Mouse (Mus musculus) stomach, embryonic 14.5 days (tissue): ENCODE measurements around the gene Agrn. TPM values are rescaled to one million over a fixed set of nuclear protein-coding genes. Genes with fewer than 3 reads are reported as not detected.

Experiments
- ATAC-seq: fragments of 200-750 bp; cut with Nextera tagmentation; 2 replicates; pipeline ENCODE4 v1.8.0; 2017; ENCODE audit warnings: low read depth, moderate TSS enrichment; ENCODE audit not compliant: insufficient number of reproducible peaks, insufficient read depth, low FRiP score
- H3K27ac ChIP-seq: fragments of 300-500 bp; sonication (generic); 2 replicates; pipeline ENCODE4 v1.5.1; 2014; ENCODE audit warnings: mild to moderate bottlenecking, low read length, moderate library complexity, mixed read lengths
- H3K27me3 ChIP-seq: fragments of 300-500 bp; sonication (generic); 2 replicates; pipeline ENCODE4 v1.6.1; 2014; ENCODE audit warnings: low read length, control low read depth, mixed read lengths; ENCODE audit not compliant: control insufficient read depth, insufficient read depth
- H3K36me3 ChIP-seq: fragments of 300-500 bp; sonication (generic); 2 replicates; pipeline ENCODE4 v1.6.1; 2014; ENCODE audit warnings: mild to moderate bottlenecking, control low read depth, low read length, moderate library complexity, mixed read lengths; ENCODE audit not compliant: control insufficient read depth, insufficient read depth
- H3K4me1 ChIP-seq: fragments of 300-500 bp; sonication (generic); 2 replicates; pipeline ENCODE4 v1.6.1; 2014; ENCODE audit warnings: low read length, control low read depth, mixed read lengths; ENCODE audit not compliant: control insufficient read depth, insufficient read depth
- H3K4me2 ChIP-seq: fragments of 300-500 bp; sonication (generic); replicated peaks from 2 replicates; pipeline ENCODE4 v1.6.1; 2014; ENCODE audit warnings: low read depth, low read length, control low read depth
- H3K4me3 ChIP-seq: fragments of 300-500 bp; sonication (generic); 2 replicates; pipeline ENCODE4 v1.5.1; 2014; ENCODE audit warnings: low read depth, low read length, control low read depth
- H3K9ac ChIP-seq: fragments of 300-500 bp; sonication (generic); replicated peaks from 2 replicates; pipeline ENCODE4 v1.6.1; 2014; ENCODE audit warnings: low read depth, mild to moderate bottlenecking, control low read depth, low read length, moderate library complexity, mixed read lengths
- H3K9me3 ChIP-seq: fragments of 300-500 bp; sonication (generic); 2 replicates; pipeline ENCODE4 v1.6.1; 2016; ENCODE audit warnings: low read depth, low read length, control low read depth; ENCODE audit not compliant: control insufficient read depth
- WGBS: fragments of 180-500 bp; shearing (Covaris S2); extraction: QIAGEN DNeasy Blood & Tissue Kit; methylation state at CpG from one replicate; pipeline ENCODE4 v1.1.7; 2014; 5-methylcytosine and 5-hydroxymethylcytosine counted together
- polyA plus RNA-seq: library from polyadenylated mRNA; unstranded; fragments of >200 nt; fragmentation: Nextera tagmentation; extraction: Ambion mirVana; gene quantifications from 2 replicates; pipeline ENCODE4 v1.2.1, GENCODE M21; 2014

Gene Agrn
- polyA plus RNA-seq, 1 experiment from 2014 or later = 83.0 TPM

DNA sequence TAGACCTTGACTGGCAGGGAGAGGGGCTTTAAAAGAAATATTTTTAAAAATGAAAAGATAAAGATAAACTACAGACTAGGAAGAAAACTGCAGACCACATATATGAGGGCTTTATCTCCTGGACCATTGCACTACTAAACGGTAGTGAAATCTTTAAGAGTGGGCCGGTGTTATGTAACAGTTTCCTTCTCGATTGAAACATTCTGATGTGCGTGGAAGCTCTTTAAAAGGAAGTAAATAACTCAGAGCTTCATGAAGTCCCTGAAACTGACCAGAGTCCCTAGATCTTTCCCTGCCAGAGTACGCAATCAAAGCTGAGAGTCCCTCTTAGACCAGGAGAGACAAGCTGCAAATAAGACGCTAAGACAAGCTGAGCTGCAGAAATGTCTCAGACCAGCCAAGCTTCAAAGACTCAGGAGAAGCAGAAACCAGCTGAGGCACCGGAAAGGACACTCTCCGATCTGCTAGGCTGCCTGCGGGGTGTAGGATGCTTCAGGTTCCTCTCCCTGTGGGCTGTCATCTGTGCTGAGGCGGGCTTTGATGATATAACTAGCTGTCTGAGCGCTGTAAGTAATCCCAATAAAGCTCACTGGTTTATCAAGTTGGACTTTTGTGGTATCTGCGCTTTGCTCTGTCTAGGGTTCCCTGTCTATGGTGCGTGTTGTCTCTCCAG, 12.8 kb upstream of the Agrn start:
- Histone ChIP-seq H3K9ac (no peak overlapping the region), H3K27me3 (no peaks in the 10 kb centered on the region), H3K27ac (no peak overlapping the region), H3K4me3 (no peak overlapping the region), H3K9me3 (no peaks in the 10 kb centered on the region), H3K4me1 (no peaks in the 10 kb centered on the region), H3K36me3 (no peaks in the 10 kb centered on the region), H3K4me2 (no peak overlapping the region)
- no peak for ATAC-seq
- WGBS = 68% methylated on average over 13 of the region's 13 CpGs

DNA sequence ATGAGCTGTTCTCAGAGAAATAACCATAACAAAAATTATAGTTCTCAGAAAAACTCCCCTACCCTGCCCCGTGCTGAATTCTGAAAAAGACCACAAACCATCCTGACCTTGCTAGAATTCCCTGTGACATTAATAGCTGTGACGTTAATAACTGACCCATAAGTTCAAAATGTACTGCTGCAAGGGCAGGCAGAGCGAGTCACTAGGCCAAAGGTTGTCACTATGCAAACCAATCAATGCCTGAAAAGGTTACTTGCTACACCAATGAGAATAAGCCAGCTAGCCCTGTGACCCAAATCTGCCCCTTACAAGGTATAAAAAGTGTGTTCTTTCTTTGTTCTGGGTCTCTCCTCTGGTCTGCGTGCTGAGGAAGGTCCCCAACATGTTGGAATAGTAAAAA, 11.6 kb upstream of the Agrn start:
- H3K9ac ChIP-seq = no peak overlapping the region
- no peak for ATAC-seq
- no peak overlapping the region for H3K27ac ChIP-seq
- 70% methylated on average over 4 of the region's 4 CpGs for WGBS
- H3K4me2 ChIP-seq = no peak overlapping the region
- H3K27me3 ChIP-seq = no peaks in the 10 kb centered on the region
- H3K9me3 ChIP-seq = no peaks in the 10 kb centered on the region
- H3K36me3 ChIP-seq = no peaks in the 10 kb centered on the region
- no peak overlapping the region for H3K4me3 ChIP-seq
- H3K4me1 ChIP-seq = 0 out of 2 replicates have a peak, but pooled peaks cover 1% of the 10 kb centered on the region

DNA sequence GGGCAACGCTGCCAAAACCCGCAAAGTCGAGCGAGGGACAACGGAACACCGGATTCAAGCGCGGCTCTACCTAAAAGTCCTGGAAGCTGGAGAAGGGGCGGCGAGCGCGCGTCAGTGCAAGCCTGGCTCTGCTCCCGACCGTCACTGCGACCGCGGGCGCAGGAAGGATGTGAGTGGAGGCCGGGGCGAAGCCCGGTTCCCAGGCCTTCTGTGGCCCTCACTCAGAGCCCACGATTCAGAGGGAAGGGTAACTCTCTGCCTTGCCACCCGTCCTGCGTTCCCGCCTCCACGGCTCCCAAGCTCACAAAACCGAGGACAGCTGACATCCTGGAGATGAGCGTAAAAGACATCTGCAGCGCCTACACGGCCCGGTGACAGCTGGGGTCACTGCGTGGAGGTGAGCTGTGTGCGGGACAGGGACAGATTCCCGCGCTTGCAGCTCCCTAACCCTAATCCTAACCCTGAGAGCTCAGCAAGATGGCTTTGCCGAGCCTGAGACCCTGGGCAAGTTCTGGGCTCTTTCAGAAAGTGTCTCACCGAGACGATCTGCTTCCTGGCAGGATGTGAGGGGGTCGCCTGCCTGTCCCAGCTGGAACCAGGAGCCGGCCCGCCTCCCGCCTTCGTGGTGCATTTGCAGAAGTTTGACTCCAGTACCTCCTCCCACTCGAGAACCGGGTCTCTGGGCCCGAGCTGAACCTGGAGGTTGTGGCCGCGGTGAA, 6.3 kb upstream of the Agrn start:
- WGBS = under 1% methylated on average over 49 of the region's 49 CpGs
- H3K27ac ChIP-seq = peak overlapping the region; percentile 44

DNA sequence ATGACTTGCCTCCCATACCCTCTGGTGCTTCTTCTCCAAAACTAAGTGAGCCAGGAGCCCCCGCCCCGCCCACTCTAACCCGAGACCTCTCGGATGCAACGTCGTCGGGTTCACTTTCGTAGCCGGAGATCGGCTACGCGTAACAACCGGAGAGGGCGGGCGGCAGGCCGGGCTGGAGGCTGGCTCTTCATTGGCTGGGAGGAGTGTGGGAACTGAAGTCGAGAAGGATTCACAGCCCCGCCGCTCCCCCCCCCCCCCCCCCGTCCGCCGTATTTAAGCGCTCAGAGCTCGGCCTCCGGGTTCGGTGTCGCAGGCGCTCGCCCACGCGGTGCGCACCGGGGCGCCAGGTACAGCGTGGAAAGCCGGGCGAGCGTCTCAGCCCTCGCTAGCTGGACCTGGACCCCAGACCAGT, 5.7 kb upstream of the Agrn start, which contains the start of gene AW011738:
AW011738 (plus strand) TSS at position 304 of the 412 bp plus-strand sequence.
- peak; percentile 85 for ATAC-seq
- H3K4me2 ChIP-seq = peak within 1 kb of the TSS; percentile 93
- peak within 1 kb of the TSS; percentile 54 for H3K4me3 ChIP-seq
- peaks cover 10% of the 10 kb centered on the region; the same call in 1 of the 2 replicates for H3K4me1 ChIP-seq
- H3K27ac ChIP-seq = peak within 1 kb of the TSS; percentile 44
- no peaks in the 10 kb centered on the region for H3K9me3 ChIP-seq
- WGBS = 1% methylated on average over 35 of the region's 39 CpGs
- peak within 1 kb of the TSS; percentile 58 for H3K9ac ChIP-seq
- H3K27me3 ChIP-seq = no peaks in the 10 kb centered on the region; the same call in 1 of the 2 replicates
- no peaks in the 10 kb centered on the region for H3K36me3 ChIP-seq

More for the DNA sequence above, 6.3 kb upstream of the Agrn start:
- H3K4me1 ChIP-seq = peaks cover 8% of the 10 kb centered on the region; the same call in 1 of the 2 replicates
- no peaks in the 10 kb centered on the region; the same call in 1 of the 2 replicates for H3K27me3 ChIP-seq
- peak overlapping the region; percentile 54 for H3K4me3 ChIP-seq
- ATAC-seq = peak; percentile 21; the same call in 1 of the 2 replicates
- no peaks in the 10 kb centered on the region for H3K9me3 ChIP-seq
- peak overlapping the region; percentile 93 for H3K4me2 ChIP-seq
- H3K9ac ChIP-seq = peak overlapping the region; percentile 58
- no peaks in the 10 kb centered on the region for H3K36me3 ChIP-seq

DNA sequence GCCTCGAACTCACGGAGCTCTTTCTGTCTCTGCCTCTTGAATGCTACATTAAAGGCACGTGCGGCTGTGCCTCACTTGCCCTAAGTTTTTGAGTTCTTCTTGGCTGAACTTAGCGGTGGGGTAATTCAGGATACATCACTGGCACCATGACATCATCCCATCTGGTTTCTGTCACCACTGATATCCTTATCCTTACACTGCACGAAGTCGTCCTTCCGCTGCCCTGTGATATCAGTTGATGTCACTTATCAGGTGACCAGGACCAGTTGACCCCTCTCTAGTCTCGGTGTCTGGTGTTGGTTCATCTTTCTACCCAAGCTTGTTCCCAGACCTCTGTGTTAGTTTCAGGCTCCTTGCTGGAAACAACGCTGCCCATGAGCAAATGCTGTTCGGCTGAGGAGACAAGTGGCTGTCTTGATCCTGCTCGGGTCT, 5.2 kb upstream of the Agrn start:
- H3K4me2 ChIP-seq = peak overlapping the region; percentile 93
- WGBS = 35% methylated on average over 12 of the region's 12 CpGs
- H3K27ac ChIP-seq = no peak overlapping the region; the same call in 1 of the 2 replicates
- H3K27me3 ChIP-seq = no peaks in the 10 kb centered on the region; the same call in 1 of the 2 replicates
- no peaks in the 10 kb centered on the region for H3K36me3 ChIP-seq
- peak overlapping the region; percentile 58; the same call in 1 of the 2 replicates for H3K9ac ChIP-seq
- peak overlapping the region; percentile 54 for H3K4me3 ChIP-seq
- no peak for ATAC-seq
- H3K4me1 ChIP-seq = peaks cover 10% of the 10 kb centered on the region; the same call in 1 of the 2 replicates
- H3K9me3 ChIP-seq = no peaks in the 10 kb centered on the region

DNA sequence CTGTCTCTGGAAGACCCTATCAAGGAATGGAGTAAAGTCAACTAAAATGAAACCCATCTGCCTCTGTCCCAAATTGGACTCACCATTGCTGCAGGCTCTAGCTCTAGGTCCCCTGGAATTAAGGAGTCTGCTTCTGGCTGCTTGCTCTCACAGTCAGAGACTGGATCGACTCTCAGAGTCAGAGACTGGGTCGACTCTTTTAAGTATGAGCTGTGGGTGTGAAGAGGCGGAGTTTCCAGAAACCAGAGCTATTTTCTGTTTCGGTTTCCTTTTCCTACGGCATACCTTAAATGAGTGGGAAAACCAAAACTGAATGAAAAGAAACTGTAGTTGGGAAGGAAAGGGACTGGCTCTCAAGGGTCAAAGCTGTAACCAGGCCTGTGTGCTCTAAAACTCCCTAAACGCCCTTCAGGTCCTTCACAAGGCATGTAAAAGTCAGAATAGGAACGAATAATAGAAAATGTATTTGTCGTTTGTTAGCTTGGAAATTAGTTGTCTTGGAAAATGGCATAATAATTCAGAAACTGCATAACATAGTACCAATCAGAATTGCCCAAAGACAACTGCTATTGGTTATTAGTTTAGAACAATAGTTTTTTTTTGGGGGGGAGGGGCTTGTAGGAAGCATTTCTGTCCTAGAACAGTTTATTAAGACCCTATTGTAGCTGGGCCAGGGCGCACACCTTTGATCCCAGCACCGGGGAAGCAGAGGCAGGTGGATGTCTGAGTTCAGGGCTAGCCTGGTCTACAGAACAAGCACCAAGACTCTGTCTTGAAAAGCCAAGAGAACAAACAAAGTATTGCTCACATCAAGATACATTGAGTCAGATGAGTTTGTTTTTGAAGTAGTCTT, 3.6 kb upstream of the Agrn start, which contains the start of gene Isg15:
Isg15 (minus strand) TSS at position 196 of the 853 bp plus-strand sequence.
- H3K27ac ChIP-seq = no peak within 1 kb of the TSS
- H3K4me3 ChIP-seq = no peak within 1 kb of the TSS
- no peak for ATAC-seq
- peaks cover 13% of the 10 kb centered on the region; the same call in 1 of the 2 replicates for H3K4me1 ChIP-seq
- no peaks in the 10 kb centered on the region for H3K36me3 ChIP-seq
- H3K9ac ChIP-seq = no peak within 1 kb of the TSS
- no peak within 1 kb of the TSS for H3K4me2 ChIP-seq
- no peaks in the 10 kb centered on the region; the same call in 1 of the 2 replicates for H3K27me3 ChIP-seq
- H3K9me3 ChIP-seq = no peaks in the 10 kb centered on the region
- 59% methylated on average over 10 of the region's 10 CpGs for WGBS

DNA sequence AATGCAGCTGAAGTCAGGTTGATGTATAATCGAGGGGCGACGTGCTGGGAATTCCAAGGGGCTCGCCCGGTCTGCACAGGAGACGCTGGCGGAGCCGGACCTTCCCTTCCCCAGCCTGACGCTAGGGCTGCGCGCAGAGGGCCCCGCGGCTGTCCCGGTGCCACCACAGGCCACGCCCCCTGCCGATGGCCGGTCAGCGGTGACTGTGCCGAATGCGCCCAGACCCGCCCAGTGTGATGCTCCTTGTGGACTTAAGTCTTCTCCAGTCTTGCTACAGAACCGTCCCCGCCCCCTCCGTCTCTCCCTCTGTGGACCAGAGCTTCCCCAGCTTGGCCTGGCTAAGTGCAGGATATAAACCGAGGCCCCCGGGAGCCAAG, 529 bp upstream of the Agrn start:
- H3K4me3 ChIP-seq = peak overlapping the region; percentile 92
- ATAC-seq = peak; percentile 89
- H3K9me3 ChIP-seq = no peaks in the 10 kb centered on the region
- peak overlapping the region; percentile 50 for H3K4me2 ChIP-seq
- H3K9ac ChIP-seq = peak overlapping the region; percentile 38; the same call in 1 of the 2 replicates
- peaks cover 34% of the 10 kb centered on the region for H3K4me1 ChIP-seq
- WGBS = 0% methylated on average over 26 of the region's 26 CpGs
- H3K36me3 ChIP-seq = peaks cover 14% of the 10 kb centered on the region
- H3K27ac ChIP-seq = peak overlapping the region; percentile 91
- H3K27me3 ChIP-seq = no peaks in the 10 kb centered on the region; the same call in 1 of the 2 replicates
